Mouse (Mus musculus) limb, embryonic 12.5 days (tissue): Measurements from ENCODE around the gene Skap1. TPM values are rescaled to one million over a fixed set of nuclear protein-coding genes. Genes with fewer than 3 reads are reported as not detected.

Experiments
- ATAC-seq: fragments of 200-750 bp; cut with Nextera tagmentation; 2 replicates; pipeline ENCODE4 v1.8.0; 2017; ENCODE audit warnings: low read depth, moderate TSS enrichment; ENCODE audit not compliant: insufficient number of reproducible peaks, insufficient read depth, low FRiP score, low TSS enrichment
- H3K27ac ChIP-seq: fragments of 300-500 bp; sonication (generic); 2 replicates; pipeline ENCODE4 v1.5.1; 2016; ENCODE audit warnings: mild to moderate bottlenecking, moderate library complexity
- H3K27me3 ChIP-seq: fragments of 300-500 bp; sonication (generic); 2 replicates; pipeline ENCODE4 v1.6.1; 2016; ENCODE audit warnings: mild to moderate bottlenecking, moderate library complexity
- H3K36me3 ChIP-seq: fragments of 300-500 bp; sonication (generic); 2 replicates; pipeline ENCODE4 v1.6.1; 2016; ENCODE audit warnings: mild to moderate bottlenecking, moderate library complexity
- H3K4me1 ChIP-seq: fragments of 300-500 bp; sonication (generic); replicated peaks from 2 replicates; pipeline ENCODE4 v1.6.1; 2016
- H3K4me2 ChIP-seq: fragments of 300-500 bp; sonication (generic); 2 replicates; pipeline ENCODE4 v1.6.1; 2016; ENCODE audit warnings: mild to moderate bottlenecking, moderate library complexity
- H3K4me3 ChIP-seq: fragments of 300-500 bp; sonication (generic); replicated peaks from 2 replicates; pipeline ENCODE4 v1.5.1; 2016; ENCODE audit warnings: mild to moderate bottlenecking
- H3K9ac ChIP-seq: fragments of 300-500 bp; sonication (generic); replicated peaks from 2 replicates; pipeline ENCODE4 v1.6.1; 2016; ENCODE audit warnings: mild to moderate bottlenecking, moderate library complexity
- H3K9me3 ChIP-seq: fragments of 300-500 bp; sonication (generic); 2 replicates; pipeline ENCODE4 v1.6.1; 2016; ENCODE audit warnings: mild to moderate bottlenecking, moderate library complexity
- whole genome bisulfite sequencing: fragments of 180-500 bp; shearing (Covaris S2); methylation state at CpG from one replicate; pipeline ENCODE4 v1.1.7; 2016; 5-methylcytosine and 5-hydroxymethylcytosine counted together
- polyA plus RNA-seq: library from polyadenylated mRNA; unstranded; fragments of >200 nt; fragmentation: Nextera tagmentation; extraction: Ambion mirVana; gene quantifications from 2 replicates; pipeline ENCODE4 v1.2.1, GENCODE M21; 2016

The Skap1 gene
- polyA plus RNA-seq, 1 experiment from 2014 or later = 0.31 TPM

GRCm38 (mm10) chr11:96572515-96572914 is 108.1 kb downstream of the Skap1 start:
- ATAC-seq = no peak
- no peak overlapping the region for H3K4me3 ChIP-seq
- H3K36me3 ChIP-seq = no peaks in the 10 kb centered on the region
- no peak overlapping the region for H3K4me2 ChIP-seq
- no peak overlapping the region for H3K9ac ChIP-seq
- H3K9me3 ChIP-seq = no peaks in the 10 kb centered on the region
- 38% methylated on average over 3 of the region's 3 CpGs for WGBS
- no peaks in the 10 kb centered on the region for H3K4me1 ChIP-seq
- H3K27me3 ChIP-seq = peaks cover 20% of the 10 kb centered on the region
- H3K27ac ChIP-seq = no peak overlapping the region

GRCm38 (mm10) chr11:96576491-96577427 is 112.4 kb downstream of the Skap1 start:
- no peak overlapping the region for H3K4me3 ChIP-seq
- WGBS = 41% methylated on average over 14 of the region's 14 CpGs
- no peaks in the 10 kb centered on the region for H3K36me3 ChIP-seq
- no peak overlapping the region for H3K9ac ChIP-seq
- peaks cover 7% of the 10 kb centered on the region for H3K4me1 ChIP-seq
- no peaks in the 10 kb centered on the region for H3K9me3 ChIP-seq
- H3K4me2 ChIP-seq = no peak overlapping the region
- H3K27ac ChIP-seq = no peak overlapping the region
- ATAC-seq = no peak
- H3K27me3 ChIP-seq = peaks cover 34% of the 10 kb centered on the region

GRCm38 (mm10) chr11:96578551-96579283 is 114.3 kb downstream of the Skap1 start:
- Histone ChIP-seq H3K9ac (no peak overlapping the region), H3K4me3 (peak overlapping the region; percentile 15; the same call in 1 of the 2 replicates), H3K27ac (no peak overlapping the region), H3K4me2 (peak overlapping the region; percentile 44), H3K36me3 (no peaks in the 10 kb centered on the region), H3K27me3 (peaks cover 34% of the 10 kb centered on the region), H3K4me1 (peaks cover 7% of the 10 kb centered on the region), H3K9me3 (no peaks in the 10 kb centered on the region)
- WGBS = 10% methylated on average over 25 of the region's 25 CpGs
- no peak for ATAC-seq

- Histone ChIP-seq H3K36me3 (no peaks in the 10 kb centered on the region), H3K27me3 (peaks cover 31% of the 10 kb centered on the region), H3K4me2 (no peak overlapping the region), H3K27ac (no peak overlapping the region), H3K4me1 (peaks cover 7% of the 10 kb centered on the region), H3K9me3 (no peaks in the 10 kb centered on the region), H3K9ac (no peak overlapping the region), H3K4me3 (no peak overlapping the region)
- no peak for ATAC-seq
- 53% methylated on average over 10 of the region's 10 CpGs for WGBS
Observed at GRCm38 (mm10) chr11:96581604-96582384, 117.4 kb downstream of the Skap1 start.

GRCm38 (mm10) chr11:96582595-96582994 is 118.2 kb downstream of the Skap1 start:
- WGBS = 26% methylated on average over 10 of the region's 10 CpGs
- no peak overlapping the region for H3K4me3 ChIP-seq
- H3K27me3 ChIP-seq = peaks cover 29% of the 10 kb centered on the region
- H3K4me1 ChIP-seq = peaks cover 7% of the 10 kb centered on the region
- no peak overlapping the region for H3K4me2 ChIP-seq
- H3K9ac ChIP-seq = no peak overlapping the region
- H3K27ac ChIP-seq = no peak overlapping the region
- H3K9me3 ChIP-seq = no peaks in the 10 kb centered on the region
- no peaks in the 10 kb centered on the region for H3K36me3 ChIP-seq
- ATAC-seq = no peak

- no peak overlapping the region for H3K4me2 ChIP-seq
- H3K9ac ChIP-seq = no peak overlapping the region
Observed at GRCm38 (mm10) chr11:96589828-96590227, 125.4 kb downstream of the Skap1 start.

GRCm38 (mm10) chr11:96595890-96596289 is 131.5 kb downstream of the Skap1 start:
- no peaks in the 10 kb centered on the region for H3K4me1 ChIP-seq
- no peak overlapping the region for H3K27ac ChIP-seq
- no peak overlapping the region for H3K9ac ChIP-seq
- no peak overlapping the region for H3K4me3 ChIP-seq
- peaks cover 24% of the 10 kb centered on the region for H3K27me3 ChIP-seq
- H3K9me3 ChIP-seq = no peaks in the 10 kb centered on the region
- no peak for ATAC-seq
- H3K36me3 ChIP-seq = no peaks in the 10 kb centered on the region
- no peak overlapping the region for H3K4me2 ChIP-seq
- 39% methylated on average over 12 of the region's 12 CpGs for WGBS

More at GRCm38 (mm10) chr11:96589828-96590227, 125.4 kb downstream of the Skap1 start:
- 72% methylated on average over 3 of the region's 3 CpGs for WGBS
- no peak overlapping the region for H3K4me3 ChIP-seq
- H3K4me1 ChIP-seq = no peaks in the 10 kb centered on the region
- no peaks in the 10 kb centered on the region for H3K36me3 ChIP-seq
- H3K9me3 ChIP-seq = no peaks in the 10 kb centered on the region
- no peak overlapping the region for H3K27ac ChIP-seq
- ATAC-seq = no peak
- peaks cover 25% of the 10 kb centered on the region for H3K27me3 ChIP-seq

GRCm38 (mm10) chr11:96596301-96596700 is 131.9 kb downstream of the Skap1 start:
- WGBS = 33% methylated on average over 6 of the region's 6 CpGs
- no peaks in the 10 kb centered on the region for H3K9me3 ChIP-seq
- no peaks in the 10 kb centered on the region for H3K4me1 ChIP-seq
- H3K9ac ChIP-seq = no peak overlapping the region
- no peak overlapping the region for H3K27ac ChIP-seq
- H3K27me3 ChIP-seq = peaks cover 24% of the 10 kb centered on the region
- no peaks in the 10 kb centered on the region for H3K36me3 ChIP-seq
- ATAC-seq = no peak
- no peak overlapping the region for H3K4me2 ChIP-seq
- no peak overlapping the region for H3K4me3 ChIP-seq

GRCm38 (mm10) chr11:96602806-96603205 is 138.4 kb downstream of the Skap1 start:
- no peak overlapping the region for H3K9ac ChIP-seq
- H3K9me3 ChIP-seq = no peaks in the 10 kb centered on the region
- 68% methylated on average over 3 of the region's 3 CpGs for WGBS
- no peak overlapping the region for H3K27ac ChIP-seq
- no peaks in the 10 kb centered on the region; the same call in 1 of the 2 replicates for H3K4me1 ChIP-seq
- no peak overlapping the region for H3K4me3 ChIP-seq
- H3K36me3 ChIP-seq = no peaks in the 10 kb centered on the region
- no peak for ATAC-seq
- peaks cover 9% of the 10 kb centered on the region for H3K27me3 ChIP-seq
- no peak overlapping the region for H3K4me2 ChIP-seq

GRCm38 (mm10) chr11:96604306-96604705 is 139.9 kb downstream of the Skap1 start:
- H3K36me3 ChIP-seq = no peaks in the 10 kb centered on the region
- no peak overlapping the region for H3K4me2 ChIP-seq
- H3K27me3 ChIP-seq = peaks cover 14% of the 10 kb centered on the region
- no peak for ATAC-seq
- no peak overlapping the region for H3K4me3 ChIP-seq
- H3K9ac ChIP-seq = no peak overlapping the region
- H3K4me1 ChIP-seq = no peaks in the 10 kb centered on the region; the same call in 1 of the 2 replicates
- H3K27ac ChIP-seq = no peak overlapping the region
- 52% methylated on average over 6 of the region's 6 CpGs for WGBS
- H3K9me3 ChIP-seq = no peaks in the 10 kb centered on the region
